Mouse (Mus musculus): ENCODE measurements around the gene Trub2.

- no peak for TF ChIP-seq CTCF (IDR thresholded peaks at IDR 0.05)
- no peak for TF ChIP-seq POLR2A (IDR thresholded peaks at IDR 0.05; ENCODE audit: insufficient read depth, low read depth, low read length)
- no peak for TF ChIP-seq EP300 (IDR thresholded peaks at IDR 0.05; ENCODE audit: insufficient read depth, low read depth, low read length)
These were observed 15.0 kb downstream of the Trub2 start for GRCm38 (mm10) chr2:29773323-29773722.
